In the genomic region with DNA sequence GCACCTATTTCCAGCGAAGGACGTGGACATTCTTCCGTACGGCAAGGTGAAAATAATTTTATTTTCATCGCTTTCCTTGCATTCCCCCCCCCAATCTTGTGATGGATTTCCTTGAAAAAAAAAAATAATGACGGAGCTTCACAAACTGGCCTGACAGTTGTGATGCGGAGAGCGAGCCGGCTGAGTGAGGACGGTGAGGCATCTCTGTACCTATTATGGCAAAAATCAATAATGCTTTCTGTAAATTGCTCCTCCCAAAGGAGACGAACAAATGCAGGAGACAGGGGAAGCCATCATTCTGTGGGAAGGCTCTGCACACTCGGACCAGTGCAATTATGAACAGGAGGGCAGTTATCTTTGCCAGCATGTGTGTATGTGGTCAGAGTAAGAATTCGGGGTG, we compare ENCODE assay signal across 26 mouse cellular contexts.
DNase-seq lines count a peak whose midpoint lies in the region; ATAC-seq lines count a peak whose summit lies in the region.
"Had no signal": no experiment of that assay in that cellular context is flagged by ENCODE, and none has a peak within 500 bp of the region (broad histone marks: within the 10 kb centered on the region; RNA-seq: fewer than 3 reads in every experiment).

No protein-coding gene starts in this region.

- H3K4me1 ChIP-seq in forebrain, embryonic 14.5 days (ENCODE audit: control insufficient read depth, insufficient read depth, low read length) = peaks cover 6% of the 10 kb centered on the region; the same call in 1 of the 2 replicates
- H3K4me1 ChIP-seq in forebrain, embryonic 11.5 days (replicated peaks; ENCODE audit: control insufficient read depth, insufficient read depth, low read length) = peaks cover 8% of the 10 kb centered on the region; the same call in 1 of the 2 replicates
- peaks cover 43% of the 10 kb centered on the region for H3K4me1 ChIP-seq in midbrain, embryonic 13.5 days (replicated peaks)
- H3K4me1 ChIP-seq in midbrain, embryonic 11.5 days (ENCODE audit: control insufficient read depth, insufficient read depth, low read length) = peaks cover 17% of the 10 kb centered on the region
- peaks cover 32% of the 10 kb centered on the region for H3K4me1 ChIP-seq in midbrain, embryonic 16.5 days (ENCODE audit: control insufficient read depth, insufficient read depth, low read length)
- H3K4me1 ChIP-seq: megakaryocyte, embryonic 14.5 days; stomach, embryonic 15.5 days had no signal

- ATAC-seq in forebrain, embryonic 14.5 days = no peak
- no peak for ATAC-seq in forebrain, embryonic 11.5 days (replicated peaks; ENCODE audit: low FRiP score)
- no peak for ATAC-seq in midbrain, embryonic 13.5 days
- ATAC-seq in midbrain, embryonic 11.5 days (ENCODE audit: low FRiP score) = no peak
- ATAC-seq in midbrain, embryonic 16.5 days = no peak
- ATAC-seq: forebrain, embryonic 13.5 days; intestine, postnatal 0 days had no signal

- no peak overlapping the region for H3K4me2 ChIP-seq in forebrain, embryonic 14.5 days (ENCODE audit: low read length)
- no peak overlapping the region for H3K4me2 ChIP-seq in forebrain, embryonic 11.5 days (ENCODE audit: low read depth, low read length, severe bottlenecking)
- H3K4me2 ChIP-seq in midbrain, embryonic 13.5 days (replicated peaks) = peak overlapping the region; percentile 5; the same call in 1 of the 2 replicates
- H3K4me2 ChIP-seq in midbrain, embryonic 11.5 days = no peak overlapping the region
- peak overlapping the region; percentile 26 for H3K4me2 ChIP-seq in midbrain, embryonic 16.5 days (ENCODE audit: low read length)
- H3K4me2 ChIP-seq: embryonic facial prominence, embryonic 15.5 days; forebrain, embryonic 13.5 days; limb, embryonic 12.5 days; liver, embryonic 11.5 days; lung, embryonic 15.5 days; stomach, embryonic 15.5 days had no signal

- peak; percentile 17 for DNase-seq in forebrain, embryonic 14.5 days (ENCODE audit: low spot score)
- DNase-seq in forebrain, embryonic 11.5 days (ENCODE audit: low spot score) = no peak
- no peak for DNase-seq in midbrain, embryonic 11.5 days (ENCODE audit: low spot score, missing footprints)
- no peak for DNase-seq in spleen, postnatal 4 days (ENCODE audit: low spot score in 2 of 2)
- DNase-seq in lung, postnatal 4 days = no peak
- DNase-seq: adrenal gland, adult 8-10 months; cerebellum, adult 8-10 months; cerebellum, postnatal 25 days; gastrocnemius, postnatal 14 days; heart, postnatal 14 days; kidney, adult 9 months; kidney, postnatal 10 days; layer of hippocampus, postnatal 36 days; lung, postnatal 36 days had no signal

- WGBS in forebrain, embryonic 14.5 days = 86% methylated on average over 13 of the region's 13 CpGs
- WGBS in forebrain, embryonic 11.5 days = 90% methylated on average over 13 of the region's 13 CpGs
- WGBS in midbrain, embryonic 13.5 days = 63% methylated on average over 13 of the region's 13 CpGs
- 83% methylated on average over 13 of the region's 13 CpGs for WGBS in midbrain, embryonic 11.5 days
- WGBS in midbrain, embryonic 16.5 days = 57% methylated on average over 13 of the region's 13 CpGs

- H3K9ac ChIP-seq in forebrain, embryonic 14.5 days (ENCODE audit: low read length) = no peak overlapping the region
- H3K9ac ChIP-seq in forebrain, embryonic 11.5 days (ENCODE audit: low read length) = no peak overlapping the region
- peak overlapping the region; percentile 10; the same call in 1 of the 2 replicates for H3K9ac ChIP-seq in midbrain, embryonic 13.5 days (replicated peaks)
- H3K9ac ChIP-seq in midbrain, embryonic 11.5 days (ENCODE audit: low read length) = no peak overlapping the region
- H3K9ac ChIP-seq in midbrain, embryonic 16.5 days (ENCODE audit: low read depth, low read length) = peak overlapping the region; percentile 12; the same call in 1 of the 2 replicates
- H3K9ac ChIP-seq: embryonic facial prominence, embryonic 15.5 days; forebrain, embryonic 13.5 days; limb, embryonic 12.5 days; lung, embryonic 15.5 days; stomach, embryonic 15.5 days had no signal

- H3K4me3 ChIP-seq in forebrain, embryonic 14.5 days (ENCODE audit: low read depth, low read length) = no peak overlapping the region
- no peak overlapping the region for H3K4me3 ChIP-seq in forebrain, embryonic 11.5 days (ENCODE audit: low read depth, low read length)
- H3K4me3 ChIP-seq in midbrain, embryonic 13.5 days (replicated peaks) = no peak overlapping the region
- no peak overlapping the region for H3K4me3 ChIP-seq in midbrain, embryonic 11.5 days (ENCODE audit: low read depth, low read length)
- H3K4me3 ChIP-seq in midbrain, embryonic 16.5 days (ENCODE audit: low read depth, low read length) = no peak overlapping the region
- H3K4me3 ChIP-seq: embryonic facial prominence, embryonic 10.5 days; embryonic facial prominence, embryonic 15.5 days; forebrain, embryonic 13.5 days; limb, embryonic 12.5 days; lung, embryonic 15.5 days; stomach, embryonic 15.5 days had no signal

- no peaks in the 10 kb centered on the region for H3K27me3 ChIP-seq in forebrain, embryonic 14.5 days (replicated peaks; ENCODE audit: control insufficient read depth, insufficient read depth, low read length)
- H3K27me3 ChIP-seq in forebrain, embryonic 11.5 days (ENCODE audit: control insufficient read depth, insufficient read depth, low read length) = no peaks in the 10 kb centered on the region; the same call in 1 of the 2 replicates
- no peaks in the 10 kb centered on the region for H3K27me3 ChIP-seq in midbrain, embryonic 13.5 days
- H3K27me3 ChIP-seq in midbrain, embryonic 11.5 days (ENCODE audit: control insufficient read depth, insufficient read depth, low read length) = no peaks in the 10 kb centered on the region
- H3K27me3 ChIP-seq in midbrain, embryonic 16.5 days (ENCODE audit: control insufficient read depth, insufficient read depth, low read depth, low read length) = no peaks in the 10 kb centered on the region
- H3K27me3 ChIP-seq: CH12.LX; limb, embryonic 12.5 days; lung, embryonic 15.5 days; megakaryocyte, embryonic 14.5 days; stomach, embryonic 15.5 days had no signal

- H3K27ac ChIP-seq in forebrain, embryonic 14.5 days (ENCODE audit: low read depth, low read length) = no peak overlapping the region
- H3K27ac ChIP-seq in forebrain, embryonic 11.5 days (ENCODE audit: low read depth, low read length) = no peak overlapping the region
- H3K27ac ChIP-seq in midbrain, embryonic 13.5 days = peak overlapping the region; percentile 74
- no peak overlapping the region for H3K27ac ChIP-seq in midbrain, embryonic 11.5 days (ENCODE audit: low read depth, low read length)
- peak overlapping the region; percentile 68 for H3K27ac ChIP-seq in midbrain, embryonic 16.5 days (ENCODE audit: low read length)
- H3K27ac ChIP-seq: embryonic facial prominence, embryonic 10.5 days; embryonic facial prominence, embryonic 15.5 days; limb, embryonic 12.5 days; lung, embryonic 15.5 days; stomach, embryonic 15.5 days had no signal

- H3K36me3 ChIP-seq in forebrain, embryonic 14.5 days (ENCODE audit: control insufficient read depth, insufficient read depth, low read length) = no peaks in the 10 kb centered on the region
- no peaks in the 10 kb centered on the region for H3K36me3 ChIP-seq in forebrain, embryonic 11.5 days (ENCODE audit: control insufficient read depth, insufficient read depth, low read length)
- H3K36me3 ChIP-seq in midbrain, embryonic 13.5 days = no peaks in the 10 kb centered on the region
- H3K36me3 ChIP-seq in midbrain, embryonic 11.5 days (ENCODE audit: control insufficient read depth, insufficient read depth, low read length) = no peaks in the 10 kb centered on the region
- H3K36me3 ChIP-seq in midbrain, embryonic 16.5 days (ENCODE audit: control insufficient read depth, insufficient read depth, low read length) = no peaks in the 10 kb centered on the region
- H3K36me3 ChIP-seq: embryonic facial prominence, embryonic 10.5 days; embryonic facial prominence, embryonic 15.5 days; limb, embryonic 12.5 days; lung, embryonic 15.5 days; stomach, embryonic 15.5 days had no signal

- no peaks in the 10 kb centered on the region for H3K9me3 ChIP-seq in forebrain, embryonic 14.5 days (replicated peaks; ENCODE audit: control insufficient read depth, low read length)
- no peaks in the 10 kb centered on the region for H3K9me3 ChIP-seq in forebrain, embryonic 11.5 days (ENCODE audit: control insufficient read depth, low read length)
- H3K9me3 ChIP-seq in midbrain, embryonic 13.5 days = no peaks in the 10 kb centered on the region
- H3K9me3 ChIP-seq in midbrain, embryonic 11.5 days (ENCODE audit: control insufficient read depth, low read length) = no peaks in the 10 kb centered on the region
- H3K9me3 ChIP-seq in midbrain, embryonic 16.5 days (replicated peaks; ENCODE audit: control insufficient read depth, low read length, poor library complexity, severe bottlenecking) = no peaks in the 10 kb centered on the region
- H3K9me3 ChIP-seq: embryonic facial prominence, embryonic 10.5 days; embryonic facial prominence, embryonic 15.5 days; forebrain, embryonic 13.5 days; limb, embryonic 12.5 days; lung, embryonic 15.5 days; stomach, embryonic 15.5 days had no signal

Comparison
In these comparisons a context has a peak if more than half of its experiments do, and no peak if none do; other contexts are left out.
1. H3K27ac ChIP-seq: peak in midbrain, embryonic 13.5 days (single experiment) and midbrain, embryonic 16.5 days (single experiment); none in forebrain, embryonic 14.5 days (single experiment), forebrain, embryonic 11.5 days (single experiment) and midbrain, embryonic 11.5 days (single experiment).
2. H3K4me2 ChIP-seq: peak in midbrain, embryonic 13.5 days (single experiment) and midbrain, embryonic 16.5 days (single experiment); none in forebrain, embryonic 14.5 days (single experiment), forebrain, embryonic 11.5 days (single experiment) and midbrain, embryonic 11.5 days (single experiment).
3. H3K9ac ChIP-seq: peak in midbrain, embryonic 13.5 days (single experiment) and midbrain, embryonic 16.5 days (single experiment); none in forebrain, embryonic 14.5 days (single experiment), forebrain, embryonic 11.5 days (single experiment) and midbrain, embryonic 11.5 days (single experiment).